Mouse (Mus musculus) embryonic facial prominence, embryonic 10.5 days (tissue): Measurements from ENCODE around the gene Poldip3. TPM values are rescaled to one million over a fixed set of nuclear protein-coding genes. Genes with fewer than 3 reads are reported as not detected.

Source experiments
- DNase-seq: peaks from one replicate; pipeline ENCODE4 v3.0.0-alpha.2; 2017; ENCODE audit warnings: low spot score
- H3K27ac ChIP-seq: fragments of 300-500 bp; sonication (generic); replicated peaks from 2 replicates; pipeline ENCODE4 v1.5.1; 2016; ENCODE audit warnings: mild to moderate bottlenecking
- H3K27me3 ChIP-seq: fragments of 300-500 bp; sonication (generic); replicated peaks from 2 replicates; pipeline ENCODE4 v1.6.1; 2016; ENCODE audit warnings: low read depth, mild to moderate bottlenecking; ENCODE audit not compliant: poor library complexity, severe bottlenecking
- H3K36me3 ChIP-seq: fragments of 300-500 bp; sonication (generic); replicated peaks from 2 replicates; pipeline ENCODE4 v1.6.1; 2016; ENCODE audit warnings: mild to moderate bottlenecking, moderate library complexity
- H3K4me1 ChIP-seq: fragments of 300-500 bp; sonication (generic); 2 replicates; pipeline ENCODE4 v1.6.1; 2016
- H3K4me3 ChIP-seq: fragments of 300-500 bp; sonication (generic); 2 replicates; pipeline ENCODE4 v1.5.1; 2016; ENCODE audit warnings: mild to moderate bottlenecking, moderate library complexity
- H3K9me3 ChIP-seq: fragments of 300-500 bp; sonication (generic); 2 replicates; pipeline ENCODE4 v1.6.1; 2016; ENCODE audit warnings: mild to moderate bottlenecking
- WGBS: fragments of 180-500 bp; shearing (Covaris S2); methylation state at CpG from one replicate; pipeline ENCODE4 v1.1.7; 2016; 5-methylcytosine and 5-hydroxymethylcytosine counted together
- polyA plus RNA-seq: library from polyadenylated mRNA; unstranded; fragments of >200 nt; fragmentation: Nextera tagmentation; extraction: Ambion mirVana; gene quantifications from 2 replicates; pipeline ENCODE4 v1.2.1, GENCODE M21; 2016

Poldip3 gene
- polyA plus RNA-seq, 1 experiment from 2014 or later = 182 TPM

- Histone ChIP-seq H3K36me3 (peaks cover 11% of the 10 kb centered on the region), H3K27ac (no peak overlapping the region; the same call in 1 of the 2 replicates), H3K4me3 (peak overlapping the region; percentile 93; the same call in 1 of the 2 replicates), H3K9me3 (no peaks in the 10 kb centered on the region), H3K4me1 (peaks cover 66% of the 10 kb centered on the region), H3K27me3 (no peaks in the 10 kb centered on the region)
- no peak for DNase-seq
- WGBS = 84% methylated on average over 8 of the region's 8 CpGs
These were observed 20.9 kb upstream of the Poldip3 start for GRCm38 (mm10) chr15:83169772-83170722.

DNA sequence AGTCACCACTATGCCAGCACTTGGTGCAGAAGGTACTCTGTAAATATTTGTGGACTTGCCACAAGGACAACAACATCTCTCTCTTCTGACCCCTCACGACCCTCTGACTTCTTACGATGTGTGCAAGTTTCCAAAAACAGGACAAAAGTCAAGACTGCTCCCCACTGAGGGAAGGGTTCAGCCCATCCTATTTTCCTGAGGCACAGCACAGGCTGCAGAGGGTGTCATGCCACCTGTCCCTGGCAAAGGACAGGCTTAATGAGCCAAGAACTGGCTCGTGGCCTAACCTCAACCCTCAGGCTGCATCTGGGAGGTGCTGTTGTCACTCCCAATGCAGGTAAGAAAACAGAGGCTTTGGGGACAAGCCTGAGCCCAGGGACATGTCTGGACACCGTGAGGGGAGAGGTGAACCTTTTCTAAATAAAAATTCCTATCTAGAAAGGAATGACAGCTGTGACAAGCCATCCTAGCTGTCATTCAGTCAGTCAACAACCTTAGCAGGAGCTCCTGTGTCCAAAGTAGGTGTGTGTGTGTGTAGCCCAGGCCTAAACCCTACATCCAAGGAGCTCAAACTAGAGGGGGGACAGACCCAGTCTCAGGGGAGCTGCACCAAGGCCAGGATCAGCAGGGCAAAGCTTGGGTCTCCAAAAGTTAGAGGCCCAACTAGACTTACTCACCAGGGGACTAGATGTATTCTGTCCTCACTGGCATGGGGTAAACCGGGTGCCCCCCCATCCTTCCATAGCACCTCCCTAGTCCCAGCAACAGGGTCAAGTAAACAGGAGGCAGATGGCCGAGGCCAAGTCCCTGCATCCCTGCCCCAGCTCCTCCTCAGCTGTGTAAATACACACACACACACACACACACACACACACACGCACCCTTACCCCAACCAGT lies 19.9 kb upstream of the Poldip3 start:
- no peaks in the 10 kb centered on the region for H3K9me3 ChIP-seq
- no peaks in the 10 kb centered on the region for H3K27me3 ChIP-seq
- H3K4me1 ChIP-seq = peaks cover 69% of the 10 kb centered on the region
- 69% methylated on average over 7 of the region's 7 CpGs for WGBS
- 0 out of 2 replicates have a peak overlapping the region, but pooled peaks have one; percentile 17 for H3K4me3 ChIP-seq
- H3K27ac ChIP-seq = no peak overlapping the region
- H3K36me3 ChIP-seq = peaks cover 15% of the 10 kb centered on the region
- no peak for DNase-seq

DNA sequence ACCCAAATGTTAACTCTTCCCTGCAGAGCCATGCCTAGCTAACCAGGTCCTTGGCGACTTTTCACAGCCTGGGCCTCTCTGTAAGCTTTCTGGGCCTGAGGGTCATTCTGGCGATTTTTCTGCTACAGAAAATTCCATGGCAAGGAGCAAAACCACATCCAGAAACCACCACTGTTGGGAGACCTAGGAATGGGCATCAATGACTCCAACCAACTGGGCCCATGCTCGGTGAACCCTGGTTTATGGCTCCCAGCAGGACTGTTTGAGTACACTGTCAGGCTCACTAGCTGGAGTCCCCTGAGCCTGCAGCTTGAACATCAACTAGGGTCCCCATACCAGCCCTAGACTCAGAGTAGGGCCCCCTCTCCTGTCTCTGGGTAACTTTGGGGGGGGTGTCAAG lies 19.1 kb upstream of the Poldip3 start:
- no peaks in the 10 kb centered on the region for H3K9me3 ChIP-seq
- H3K4me3 ChIP-seq = no peak overlapping the region
- DNase-seq = no peak
- H3K4me1 ChIP-seq = peaks cover 69% of the 10 kb centered on the region
- H3K36me3 ChIP-seq = peaks cover 19% of the 10 kb centered on the region
- no peak overlapping the region; the same call in 1 of the 2 replicates for H3K27ac ChIP-seq
- WGBS = 85% methylated on average over 3 of the region's 3 CpGs
- no peaks in the 10 kb centered on the region for H3K27me3 ChIP-seq

- Histone ChIP-seq H3K27me3 (no peaks in the 10 kb centered on the region), H3K4me1 (peaks cover 63% of the 10 kb centered on the region), H3K4me3 (0 out of 2 replicates have a peak overlapping the region, but pooled peaks have one; percentile 0), H3K27ac (peak overlapping the region; percentile 31), H3K36me3 (peaks cover 26% of the 10 kb centered on the region), H3K9me3 (no peaks in the 10 kb centered on the region)
- WGBS = 88% methylated on average over 8 of the region's 8 CpGs
- DNase-seq = no peak
These were observed 18.4 kb upstream of the Poldip3 start for GRCm38 (mm10) chr15:83167550-83168065.

DNA sequence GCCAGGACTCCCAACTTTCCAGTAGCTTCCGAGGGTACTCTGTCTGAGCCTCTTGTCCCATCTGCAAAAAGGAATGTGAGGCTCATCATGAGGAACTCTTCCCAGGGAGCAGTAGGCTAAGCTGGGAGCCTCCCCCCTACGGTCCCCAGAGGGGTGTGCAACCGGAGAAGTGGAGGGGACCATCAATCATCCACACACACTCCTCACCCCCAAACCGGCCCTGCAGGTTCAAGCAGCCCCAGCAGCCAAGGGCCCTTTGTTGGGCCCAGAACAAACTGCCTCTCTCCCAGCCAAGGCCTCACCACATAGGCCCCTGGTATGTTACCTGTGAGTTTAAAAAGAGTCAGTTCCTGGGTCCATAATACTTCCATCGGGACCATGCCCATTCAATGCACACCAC lies 17.9 kb upstream of the Poldip3 start:
- H3K27me3 ChIP-seq = no peaks in the 10 kb centered on the region
- peaks cover 60% of the 10 kb centered on the region for H3K4me1 ChIP-seq
- whole genome bisulfite sequencing = 73% methylated on average over 5 of the region's 5 CpGs
- no peaks in the 10 kb centered on the region for H3K9me3 ChIP-seq
- H3K4me3 ChIP-seq = 0 out of 2 replicates have a peak overlapping the region, but pooled peaks have one; percentile 0
- peak overlapping the region; percentile 31 for H3K27ac ChIP-seq
- peak; percentile 59 for DNase-seq
- peaks cover 31% of the 10 kb centered on the region for H3K36me3 ChIP-seq

- H3K27me3 ChIP-seq = no peaks in the 10 kb centered on the region
- H3K9me3 ChIP-seq = no peaks in the 10 kb centered on the region
- peaks cover 36% of the 10 kb centered on the region for H3K36me3 ChIP-seq
- H3K4me3 ChIP-seq = no peak overlapping the region
- 90% methylated on average over 3 of the region's 3 CpGs for WGBS
- H3K27ac ChIP-seq = peak overlapping the region; percentile 31; the same call in 1 of the 2 replicates
- H3K4me1 ChIP-seq = peaks cover 61% of the 10 kb centered on the region
- no peak for DNase-seq
These were observed 17.5 kb upstream of the Poldip3 start for GRCm38 (mm10) chr15:83166642-83167041.

DNA sequence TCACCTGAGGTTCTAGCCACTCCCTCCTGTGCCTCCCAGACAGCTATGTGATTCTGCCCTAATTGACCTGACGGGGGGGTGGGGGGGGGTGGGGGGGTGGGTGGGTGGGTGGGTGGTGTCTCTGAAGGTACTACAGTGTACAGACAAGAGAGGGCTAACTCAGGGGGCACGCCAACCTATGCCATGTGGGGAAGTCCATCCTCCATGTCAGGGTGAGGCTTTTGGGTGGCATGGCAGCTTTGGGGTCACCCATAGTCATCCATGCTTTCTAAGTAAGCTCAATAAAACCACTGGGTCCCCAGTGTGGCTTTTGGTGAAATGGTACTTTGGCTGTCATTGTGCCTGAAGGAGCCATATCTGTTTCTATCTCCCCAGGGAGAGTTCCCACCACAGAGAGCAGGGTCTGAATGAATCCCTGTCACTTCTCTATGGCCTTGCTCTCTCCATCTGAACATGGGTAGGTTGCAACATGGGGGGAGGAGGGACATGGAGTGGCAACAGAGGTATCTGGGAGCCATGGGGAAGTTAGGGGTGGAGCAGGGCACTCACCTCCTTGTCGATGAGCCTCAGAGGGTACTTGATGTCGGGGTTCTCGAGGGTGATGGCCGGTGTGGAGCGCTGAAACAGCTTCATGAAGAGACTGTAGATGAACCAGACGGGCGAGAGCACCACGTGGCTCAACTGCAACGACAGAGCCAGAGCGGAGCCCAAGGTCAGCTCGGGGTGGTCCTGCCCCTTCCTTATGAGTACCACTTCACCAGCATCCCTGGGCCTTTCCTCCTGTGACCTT lies 16.5 kb upstream of the Poldip3 start:
- no peak for DNase-seq
- H3K36me3 ChIP-seq = peaks cover 45% of the 10 kb centered on the region
- 90% methylated on average over 13 of the region's 13 CpGs for WGBS

DNA sequence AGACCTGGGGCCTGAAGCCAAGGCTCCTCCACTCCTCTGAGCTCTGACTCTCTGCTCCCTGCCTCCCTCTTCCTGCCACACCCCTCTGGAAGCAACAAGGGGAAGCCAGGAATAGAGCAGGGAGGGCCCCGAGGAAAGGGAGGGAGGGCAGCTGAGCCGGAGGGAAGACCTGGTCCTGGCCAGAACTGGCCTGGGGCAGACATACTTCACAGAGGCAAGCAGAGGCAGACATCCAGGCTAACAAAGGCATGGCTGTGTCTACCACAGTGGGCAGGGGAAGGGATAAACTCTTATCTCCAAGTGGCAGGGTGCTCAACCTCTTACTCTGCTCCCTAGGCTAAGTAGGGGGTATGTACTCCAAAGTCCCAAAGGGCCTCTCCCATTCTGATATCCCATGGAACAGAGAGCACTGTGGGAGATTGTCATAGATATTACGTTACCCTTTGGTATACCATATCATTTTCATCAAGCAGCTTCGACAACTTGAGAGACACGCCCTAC lies 15.8 kb upstream of the Poldip3 start:
- H3K4me1 ChIP-seq = peaks cover 55% of the 10 kb centered on the region
- WGBS = 66% methylated on average over 5 of the region's 5 CpGs
- no peak for DNase-seq

More for the DNA sequence above, 16.5 kb upstream of the Poldip3 start:
- Histone ChIP-seq H3K4me3 (no peak overlapping the region), H3K9me3 (no peaks in the 10 kb centered on the region), H3K4me1 (peaks cover 61% of the 10 kb centered on the region), H3K27me3 (no peaks in the 10 kb centered on the region), H3K27ac (no peak overlapping the region)

GRCm38 (mm10) chr15:83162818-83163485 lies 13.8 kb upstream of the Poldip3 start:
- 84% methylated on average over 11 of the region's 11 CpGs for WGBS
- H3K27ac ChIP-seq = no peak overlapping the region
- H3K9me3 ChIP-seq = no peaks in the 10 kb centered on the region
- peaks cover 41% of the 10 kb centered on the region for H3K4me1 ChIP-seq
- no peak overlapping the region for H3K4me3 ChIP-seq
- no peak for DNase-seq
- peaks cover 73% of the 10 kb centered on the region for H3K36me3 ChIP-seq
- no peaks in the 10 kb centered on the region for H3K27me3 ChIP-seq

More for the DNA sequence above, 15.8 kb upstream of the Poldip3 start:
- Histone ChIP-seq H3K27me3 (no peaks in the 10 kb centered on the region), H3K27ac (peak overlapping the region; percentile 30; the same call in 1 of the 2 replicates), H3K9me3 (no peaks in the 10 kb centered on the region), H3K4me3 (no peak overlapping the region), H3K36me3 (peaks cover 52% of the 10 kb centered on the region)

DNA sequence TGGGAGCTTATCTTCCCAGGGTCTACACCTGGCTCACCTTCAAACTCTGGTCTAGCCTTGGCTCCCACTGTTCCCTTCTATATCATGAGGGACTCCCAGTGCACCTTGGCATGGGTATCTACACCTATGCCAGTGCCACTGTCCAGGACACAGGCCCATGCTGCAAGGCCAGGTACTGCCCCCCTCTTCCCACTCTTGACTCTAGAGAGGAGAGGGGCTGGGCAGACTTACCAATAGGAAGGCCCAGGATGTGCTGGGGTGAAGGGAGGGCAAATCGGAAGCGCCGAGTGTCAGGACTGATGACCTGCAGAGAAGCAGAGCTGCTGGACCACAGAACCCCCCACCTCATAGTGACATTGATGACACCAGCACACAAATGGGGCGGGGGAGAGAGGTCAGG lies 12.8 kb upstream of the Poldip3 start:
- Histone ChIP-seq H3K27me3 (no peaks in the 10 kb centered on the region), H3K36me3 (peaks cover 82% of the 10 kb centered on the region), H3K27ac (peak overlapping the region; percentile 70; the same call in 1 of the 2 replicates), H3K9me3 (no peaks in the 10 kb centered on the region), H3K4me1 (peaks cover 31% of the 10 kb centered on the region), H3K4me3 (no peak overlapping the region)
- no peak for DNase-seq
- WGBS = 92% methylated on average over 4 of the region's 4 CpGs
